Mouse (Mus musculus) Patski (cell line): Measurements from ENCODE around the gene Cdc34. TPM values are rescaled to one million over a fixed set of nuclear protein-coding genes. Genes with fewer than 3 reads are reported as not detected.

Source experiments
- ATAC-seq: fragments of 100-300 bp; one replicate; pipeline ENCODE4 v1.8.0; 2021
- CTCF ChIA-PET: fragments of 350-600 bp; sonication (Branson Sonifier 250); formaldehyde crosslinking; loops from one replicate; lab custom pipeline; 2022; ENCODE audit warnings: inconsistent platforms; lab: Charles Lee
- POLR2A ChIA-PET: fragments of 350-600 bp; sonication (Branson Sonifier 250); formaldehyde crosslinking; loops from one replicate; lab custom pipeline; 2022; ENCODE audit warnings: antibody characterized with exemption, inconsistent platforms; lab: Charles Lee
- DNase-seq: peaks from one replicate; pipeline ENCODE4 v3.0.0-alpha.2; 2011; ENCODE audit warnings: low read depth, low spot score
- H3K27me3 ChIP-seq: fragments of 371-371 bp; one replicate; pipeline ENCODE4 v1.5.1; 2021
- CTCF ChIP-seq: fragments of 100-300 bp; IDR thresholded peaks from one replicate; pipeline ENCODE4 v1.5.1; 2021
- in situ Hi-C: fragments of 300-500 bp; cut with MboI; formaldehyde crosslinking; loops from 3 replicates; pipeline ENCODE4 v1.11.1; 2018; ENCODE audit warnings: low pct_unique_long_range_greater_than_20kb, mixed read lengths
- polyA plus RNA-seq: library from polyadenylated mRNA; unstranded; gene quantifications from one replicate; pipeline ENCODE4 v1.2.3, GENCODE M21; 2021

Gene Cdc34
- polyA plus RNA-seq, 1 experiment from 2014 or later, result 72.2 TPM

DNA sequence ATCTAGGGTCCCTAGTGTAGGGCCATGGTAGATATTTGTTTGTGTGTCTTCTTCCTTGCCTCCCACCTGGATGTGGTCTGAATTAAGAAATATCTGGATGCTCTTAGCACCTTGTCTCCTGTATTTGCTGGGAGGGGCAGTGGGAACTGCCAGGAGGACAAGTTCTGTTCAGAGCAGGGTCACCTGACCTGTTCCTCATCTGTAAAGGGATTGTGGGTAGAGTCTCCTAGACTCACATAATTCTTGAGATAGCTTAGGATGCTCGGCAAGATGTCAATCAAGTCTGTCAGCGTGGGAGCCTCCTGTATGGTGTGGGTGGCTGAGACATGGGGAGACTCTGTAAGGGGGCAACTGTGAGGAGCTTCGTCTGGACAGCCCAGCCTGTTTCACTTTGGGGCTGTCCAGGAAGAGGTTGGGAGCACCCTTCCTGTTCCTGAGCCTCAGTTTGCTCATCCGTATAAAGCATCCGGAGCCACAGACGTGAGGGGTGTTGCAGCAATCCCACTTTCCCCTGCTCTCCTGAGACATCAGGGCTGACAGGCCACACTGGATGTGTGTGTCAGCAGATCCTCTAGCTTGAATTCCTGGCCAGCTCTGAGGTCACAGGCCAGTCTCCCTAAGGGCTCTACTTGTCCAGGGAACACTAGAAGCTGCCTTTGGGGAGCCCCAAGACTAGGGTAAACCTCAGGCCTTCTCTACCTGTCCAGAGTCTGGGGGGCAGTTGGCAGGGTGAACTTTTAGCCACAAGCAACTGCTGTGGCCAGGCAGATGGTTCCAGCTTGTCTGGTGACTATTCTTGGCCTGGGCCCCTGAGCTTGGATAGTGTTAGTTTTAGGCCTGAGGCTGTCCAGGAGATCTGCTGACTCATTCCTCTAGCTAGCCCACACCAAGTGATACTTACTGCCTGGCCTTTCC lies 2.0 kb downstream of the Cdc34 start:
- POLR2A ChIA-PET, result interaction anchor here (0.5 to 1.6 kb wide), 2 partner anchors 13 to 586 kb away, joined by 3 to 6 read pairs; no protein-coding TSS in a partner anchor

DNA sequence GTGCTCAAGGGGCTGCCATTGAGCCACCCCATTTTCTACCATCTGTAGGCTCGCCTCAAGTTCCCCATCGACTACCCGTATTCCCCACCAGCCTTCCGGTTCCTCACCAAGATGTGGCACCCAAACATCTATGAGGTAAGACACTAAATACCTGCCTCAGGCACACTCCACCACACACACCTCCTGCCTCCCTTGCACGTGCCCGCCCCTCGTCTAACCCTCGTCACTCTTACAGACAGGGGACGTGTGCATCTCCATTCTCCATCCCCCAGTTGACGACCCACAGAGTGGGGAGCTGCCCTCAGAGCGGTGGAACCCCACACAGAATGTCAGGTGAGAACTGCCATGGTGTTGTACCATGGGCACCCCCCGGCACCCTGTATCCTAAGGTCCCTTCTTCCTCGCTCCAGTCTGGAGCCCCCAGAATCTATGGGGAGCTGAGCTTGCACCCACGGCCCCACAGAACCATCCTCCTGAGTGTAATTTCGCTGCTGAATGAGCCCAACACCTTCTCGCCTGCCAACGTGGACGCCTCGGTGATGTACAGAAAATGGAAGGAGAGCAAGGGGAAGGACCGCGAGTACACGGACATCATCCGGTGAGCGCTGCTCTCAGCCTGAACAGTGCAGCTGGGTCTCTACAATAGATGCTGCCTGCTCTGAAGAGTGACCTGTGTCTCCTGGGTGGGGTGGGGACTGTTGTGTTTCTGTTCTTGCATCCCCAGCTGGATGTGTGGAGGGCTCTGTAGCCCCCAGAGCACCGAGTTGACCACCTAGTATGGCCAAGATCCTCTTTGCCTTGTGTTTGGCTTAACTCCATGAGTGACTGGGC lies 3.0 kb downstream of the Cdc34 start:
- in situ Hi-C loops, result no loop called here

More for the DNA sequence above, 2.0 kb downstream of the Cdc34 start:
- in situ Hi-C loops, result no loop called here
- TF ChIP-seq CTCF, result no peak
- ATAC-seq (peak; percentile 36), DNase-seq (peak; percentile 76)
- no peaks in the 10 kb centered on the region for H3K27me3 ChIP-seq
- CTCF ChIA-PET, result interaction anchor here (0.8 to 2.3 kb wide), 5 partner anchors 14 to 20 kb away, joined by 3 to 7 read pairs (median 6); partner anchors contain the start of gene Bsg

DNA sequence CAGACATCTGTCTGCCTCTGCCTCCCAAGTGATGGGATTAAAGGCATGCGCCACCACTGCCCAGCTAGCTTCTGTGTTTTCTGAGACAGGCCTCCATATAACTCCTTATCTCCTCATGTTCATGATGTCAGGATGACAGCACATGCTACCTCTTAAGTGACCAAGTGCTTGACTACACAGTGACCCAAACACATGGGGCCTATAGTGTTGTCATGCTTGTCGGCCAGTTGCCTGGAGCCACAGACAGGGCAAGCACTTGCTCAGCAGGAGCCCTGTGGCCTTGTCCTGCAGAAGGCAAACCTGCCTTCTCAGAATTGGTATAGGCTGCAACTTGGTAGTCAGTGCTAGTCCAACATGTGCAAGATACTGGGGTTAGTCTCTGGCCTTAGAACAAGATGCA lies 4.2 kb downstream of the Cdc34 start:
- ChIA-PET POLR2A (interaction anchor here (0.9 to 1.3 kb wide), 2 partner anchors 9 to 12 kb away, joined by 3 to 5 read pairs; no protein-coding TSS in a partner anchor), CTCF (interaction anchor here (1.6 kb wide), 1 partner anchor 9 kb away, joined by 7 read pairs; no protein-coding TSS in a partner anchor)
- in situ Hi-C loops, result no loop called here
- no peak for TF ChIP-seq CTCF
- no peaks in the 10 kb centered on the region for H3K27me3 ChIP-seq
- DNase-seq (no peak), ATAC-seq (no peak)

More for the DNA sequence above, 3.0 kb downstream of the Cdc34 start:
- no peaks in the 10 kb centered on the region for H3K27me3 ChIP-seq
- DNase-seq, result no peak
- ChIA-PET POLR2A (interaction anchor here (0.9 to 1.3 kb wide), 2 partner anchors 11 to 13 kb away, joined by 3 to 5 read pairs; no protein-coding TSS in a partner anchor), CTCF (interaction anchor here (1.2 to 2.3 kb wide), 5 partner anchors 10 to 17 kb away, joined by 3 to 7 read pairs (median 7); no protein-coding TSS in a partner anchor)
- TF ChIP-seq CTCF, result no peak
- no peak for ATAC-seq

DNA sequence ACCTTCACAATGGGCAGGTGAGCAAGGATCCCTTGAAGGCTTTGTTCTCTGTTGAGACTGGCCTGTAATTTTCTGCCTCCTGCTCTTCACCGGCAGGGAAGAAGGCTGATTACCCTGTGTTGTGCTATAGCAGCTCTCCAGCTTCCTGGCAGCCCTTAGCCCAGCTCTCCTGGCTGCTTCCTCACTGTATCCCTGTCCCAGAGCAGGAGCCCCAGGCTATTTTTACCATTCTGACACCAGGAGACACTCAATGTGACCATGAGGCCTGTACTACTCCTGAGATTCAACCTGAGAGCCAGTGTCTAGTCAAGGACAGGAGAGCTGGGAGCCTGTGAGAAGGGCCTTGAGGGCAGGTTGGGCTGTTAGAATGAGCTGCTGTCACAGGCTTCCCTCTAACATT lies 4.7 kb downstream of the Cdc34 start:
- CTCF ChIA-PET, result interaction anchor here (1.6 kb wide), 1 partner anchor 8 kb away, joined by 7 read pairs; no protein-coding TSS in a partner anchor
- POLR2A ChIA-PET, result interaction anchor here (0.6 kb wide), 1 partner anchor 17 kb away, joined by 6 read pairs; no protein-coding TSS in a partner anchor
- no peak for ATAC-seq
- in situ Hi-C loops, result no loop called here
- no peak for DNase-seq
- H3K27me3 ChIP-seq, result no peaks in the 10 kb centered on the region
- TF ChIP-seq CTCF, result no peak

DNA sequence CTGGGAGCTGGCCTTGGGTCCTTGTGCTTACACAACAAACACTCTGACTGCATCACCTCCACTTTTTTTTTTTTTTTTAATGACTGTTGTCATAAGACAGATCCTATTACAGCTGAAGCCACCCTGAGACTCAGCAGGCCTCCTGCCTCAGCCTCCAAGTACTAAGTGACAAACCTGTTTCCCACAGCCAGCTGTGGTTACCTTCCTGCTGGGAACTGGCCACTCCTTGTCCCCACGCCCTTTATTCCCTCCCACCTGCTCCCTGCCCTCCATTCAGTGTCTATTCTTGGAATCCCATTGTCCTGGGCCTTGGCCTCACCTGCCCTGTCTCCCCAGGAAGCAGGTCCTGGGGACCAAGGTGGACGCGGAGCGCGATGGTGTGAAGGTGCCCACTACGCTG lies 5.5 kb downstream of the Cdc34 start:
- ChIA-PET CTCF (no interaction called here), POLR2A (interaction anchor here (0.6 to 0.7 kb wide), 2 partner anchors 16 to 1249 kb away, joined by 5 to 6 read pairs; no protein-coding TSS in a partner anchor)
- in situ Hi-C loops, result no loop called here
- no peak for DNase-seq
- ATAC-seq, result no peak
- no peaks in the 10 kb centered on the region for H3K27me3 ChIP-seq
- no peak for TF ChIP-seq CTCF

DNA sequence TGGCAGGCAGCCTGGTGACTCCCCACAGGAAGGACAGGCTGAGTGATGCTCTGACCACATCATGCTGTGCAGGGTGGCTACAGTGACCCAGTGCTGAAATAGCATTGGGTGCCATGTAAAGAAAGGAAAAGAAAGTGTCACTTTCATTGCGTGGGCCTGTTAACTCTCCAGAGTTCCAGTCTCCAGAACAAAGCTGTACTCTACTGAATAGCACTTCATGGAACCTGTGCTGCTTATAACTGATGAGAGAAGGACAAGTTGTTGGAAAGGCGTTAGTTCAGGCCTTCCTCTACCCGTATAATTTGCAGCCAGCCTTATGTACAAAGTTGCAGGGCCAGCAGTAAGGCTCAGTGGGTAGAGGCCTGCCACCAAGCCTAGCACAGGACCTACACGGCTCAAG lies 6.7 kb downstream of the Cdc34 start, which contains the start of gene Gzmm:
Gene Gzmm, plus strand, starts transcription at position 301 of the 400 bp plus-strand sequence.
- in situ Hi-C loops, result no loop called here
- ChIA-PET CTCF (no interaction called here), POLR2A (interaction anchor here (1.1 kb wide), 1 partner anchor 12 kb away, joined by 6 read pairs; no protein-coding TSS in a partner anchor)
- no peak for DNase-seq
- TF ChIP-seq CTCF, result no peak
- no peak for ATAC-seq
- H3K27me3 ChIP-seq, result no peaks in the 10 kb centered on the region

DNA sequence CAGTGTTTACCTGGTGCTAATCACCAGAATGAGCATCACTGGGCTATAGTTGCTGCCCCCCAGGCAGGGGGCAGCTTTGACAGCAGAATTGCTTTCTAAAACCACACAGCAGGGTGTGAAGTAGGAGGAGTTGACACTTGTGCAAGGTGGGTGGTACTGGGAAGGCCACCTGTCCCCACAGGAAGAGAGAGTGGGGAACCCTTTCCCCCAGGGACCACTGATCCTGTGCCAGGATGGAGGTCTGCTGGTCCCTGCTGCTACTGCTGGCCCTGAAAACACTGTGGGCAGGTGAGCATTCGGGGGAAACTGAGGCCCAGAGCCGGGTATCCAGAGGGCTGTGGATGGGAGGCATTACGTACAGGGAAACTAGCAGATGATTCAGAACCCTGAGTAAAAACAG lies 7.2 kb downstream of the Cdc34 start:
- ATAC-seq (no peak), DNase-seq (no peak)
- ChIA-PET CTCF (no interaction called here), POLR2A (interaction anchor here (1.1 kb wide), 1 partner anchor 12 kb away, joined by 6 read pairs; no protein-coding TSS in a partner anchor)
- TF ChIP-seq CTCF, result no peak
- no peaks in the 10 kb centered on the region for H3K27me3 ChIP-seq
- in situ Hi-C loops, result no loop called here

DNA sequence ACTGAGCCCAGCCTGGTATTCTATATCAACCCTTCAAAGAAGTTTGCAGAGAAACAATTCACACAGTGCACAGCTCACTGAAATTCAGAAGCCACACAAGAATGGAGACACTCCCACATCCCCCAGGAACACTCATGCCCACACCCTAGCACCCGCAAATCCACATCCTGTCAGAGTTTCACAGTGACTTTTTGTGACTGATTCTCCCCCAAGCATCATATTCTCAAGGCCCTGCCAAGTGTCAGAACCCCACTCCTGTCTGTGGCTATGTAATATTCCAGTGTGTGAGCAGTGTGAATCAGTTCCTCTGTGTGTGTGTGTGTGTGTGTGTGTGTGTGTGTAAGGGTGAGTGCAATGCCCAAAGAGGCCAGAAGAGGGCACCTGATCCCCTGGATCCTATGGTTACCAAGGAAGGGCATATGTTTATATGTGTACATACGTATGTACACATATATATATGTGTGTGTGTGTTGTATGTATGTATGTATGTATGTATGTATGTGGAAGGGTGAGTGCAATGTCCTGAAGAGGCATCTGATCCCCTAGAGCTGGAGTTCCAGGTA lies 10.1 kb downstream of the Cdc34 start:
- ChIA-PET POLR2A (no interaction called here), CTCF (interaction anchor here (3.1 kb wide), 1 partner anchor 13 kb away, joined by 15 read pairs; the partner anchor contains the start of gene Bsg)
- in situ Hi-C loops, result loop anchor here (10.0 kb wide), 1 partner anchor 93 kb away; no protein-coding TSS in a partner anchor
- no peak for TF ChIP-seq CTCF
- H3K27me3 ChIP-seq, result no peaks in the 10 kb centered on the region
- ATAC-seq (no peak), DNase-seq (no peak)

DNA sequence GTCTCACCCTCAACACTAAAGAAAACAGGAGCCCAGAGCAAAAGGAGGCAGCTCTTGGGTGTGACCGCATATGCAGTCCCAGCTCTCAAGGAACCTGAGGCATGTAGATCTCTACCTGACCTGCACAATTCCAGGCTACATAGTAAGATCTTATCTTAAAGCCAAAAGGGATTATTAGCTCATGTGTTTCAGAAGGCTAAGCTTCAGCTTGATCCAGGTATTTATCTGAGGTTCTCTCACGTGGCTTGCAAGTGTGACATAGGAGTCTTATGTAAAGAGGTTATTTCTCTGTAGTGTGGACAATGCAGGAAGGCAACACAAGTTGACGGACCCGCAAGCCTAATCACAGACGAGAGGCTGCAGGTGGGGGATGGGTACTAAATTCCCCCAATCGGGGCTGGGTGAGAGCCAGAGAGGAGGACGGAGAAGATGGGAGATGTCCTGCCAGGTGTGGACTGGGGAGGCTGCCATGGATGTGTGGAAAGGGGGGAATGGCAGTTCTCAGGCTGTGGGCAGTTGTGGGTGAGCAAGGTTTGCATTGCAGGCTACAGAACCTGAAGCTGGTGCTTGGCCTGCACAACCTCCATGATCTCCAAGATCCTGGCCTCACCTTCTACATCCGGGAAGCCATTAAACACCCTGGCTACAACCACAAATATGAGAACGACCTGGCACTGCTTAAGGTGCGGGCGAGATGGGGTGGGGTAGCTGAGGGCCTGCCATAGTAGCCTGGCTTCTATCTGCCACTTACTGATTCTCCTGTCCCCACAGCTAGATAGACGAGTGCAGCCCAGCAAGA lies 11.8 kb downstream of the Cdc34 start:
- TF ChIP-seq CTCF, result no peak
- in situ Hi-C loops, result loop anchor here (10.0 kb wide), 1 partner anchor 91 kb away; no protein-coding TSS in a partner anchor
- no peaks in the 10 kb centered on the region for H3K27me3 ChIP-seq
- ATAC-seq (no peak), DNase-seq (no peak)
- CTCF ChIA-PET, result interaction anchor here (1.8 to 3.1 kb wide), 2 partner anchors 8 to 11 kb away, joined by 7 to 15 read pairs; partner anchors contain the start of gene Bsg
- POLR2A ChIA-PET, result no interaction called here
